Mouse (Mus musculus) retina, postnatal 1 day (tissue): ENCODE data around the gene Pheta1.

Experiments
- DNase-seq: peaks from one replicate; pipeline ENCODE4 v3.0.0-alpha.2; 2012

The Pheta1 gene

DNA sequence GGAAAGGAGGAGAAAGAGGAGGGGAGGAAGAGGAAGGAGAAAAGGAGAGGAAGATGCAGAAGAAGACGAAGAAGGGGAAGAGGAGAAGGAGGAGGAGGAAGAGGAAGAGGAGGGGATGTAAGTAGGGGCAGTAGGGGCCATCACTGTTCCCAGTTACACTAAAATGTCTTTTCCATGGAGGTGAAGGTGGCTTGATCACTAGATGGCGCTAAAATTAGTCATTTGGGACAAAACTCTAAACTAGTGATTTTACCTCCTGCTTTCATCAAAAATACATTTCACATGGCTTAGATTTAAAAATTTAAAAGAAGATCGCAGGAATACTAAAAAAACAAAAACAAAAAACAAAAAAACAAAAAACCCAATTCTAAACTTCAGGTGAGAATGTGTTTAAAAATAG is 44.8 kb downstream of the Pheta1 start:
- no peak for DNase-seq

GRCm38 (mm10) chr5:121894647-121895046 is 45.9 kb downstream of the Pheta1 start:
- DNase-seq = no peak

DNA sequence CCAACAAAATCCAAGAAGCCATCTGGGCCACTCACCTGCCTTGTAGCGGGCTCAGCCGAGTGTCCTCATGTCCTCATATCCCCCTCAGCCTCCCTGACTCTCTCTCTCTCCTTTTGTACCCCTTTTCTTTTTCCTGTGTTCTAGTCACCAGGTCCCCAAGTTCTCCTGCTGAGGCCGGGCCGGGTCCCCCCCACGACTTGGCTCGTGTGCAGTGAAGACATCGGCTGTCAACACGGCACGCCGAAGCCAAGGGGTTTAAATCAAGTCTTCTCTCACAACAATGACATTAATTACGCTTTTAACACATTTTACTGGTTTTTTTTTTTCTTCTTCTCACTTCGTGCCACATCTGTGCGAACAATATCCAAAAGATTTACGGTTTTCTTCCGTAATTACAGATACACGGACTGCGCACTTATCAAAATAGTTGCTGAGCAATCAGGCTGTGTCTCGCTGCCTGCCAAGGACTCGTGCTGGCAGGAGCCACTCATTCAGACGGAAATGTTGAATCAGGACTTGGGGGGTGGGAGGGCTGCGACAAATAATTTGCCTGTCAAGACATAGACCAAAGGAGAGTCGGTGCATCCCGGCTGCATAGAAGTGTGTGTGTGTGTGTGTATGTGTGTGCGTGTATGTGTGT is 46.5 kb downstream of the Pheta1 start:
- DNase-seq = no peak

GRCm38 (mm10) chr5:121902809-121903745 is 54.3 kb downstream of the Pheta1 start:
- peak; percentile 69 for DNase-seq
